Mouse (Mus musculus) right cerebral cortex, postnatal 36 days (tissue): Measurements from ENCODE around the gene Zfp2.

Source experiments
- DNase-seq, 2 experiments: peaks; one replicate each; pipeline ENCODE4 v3.0.0; 2022; ENCODE audit warnings: low spot score in 2 of 2, mixed read lengths in 1 of 2

Zfp2 gene

DNA sequence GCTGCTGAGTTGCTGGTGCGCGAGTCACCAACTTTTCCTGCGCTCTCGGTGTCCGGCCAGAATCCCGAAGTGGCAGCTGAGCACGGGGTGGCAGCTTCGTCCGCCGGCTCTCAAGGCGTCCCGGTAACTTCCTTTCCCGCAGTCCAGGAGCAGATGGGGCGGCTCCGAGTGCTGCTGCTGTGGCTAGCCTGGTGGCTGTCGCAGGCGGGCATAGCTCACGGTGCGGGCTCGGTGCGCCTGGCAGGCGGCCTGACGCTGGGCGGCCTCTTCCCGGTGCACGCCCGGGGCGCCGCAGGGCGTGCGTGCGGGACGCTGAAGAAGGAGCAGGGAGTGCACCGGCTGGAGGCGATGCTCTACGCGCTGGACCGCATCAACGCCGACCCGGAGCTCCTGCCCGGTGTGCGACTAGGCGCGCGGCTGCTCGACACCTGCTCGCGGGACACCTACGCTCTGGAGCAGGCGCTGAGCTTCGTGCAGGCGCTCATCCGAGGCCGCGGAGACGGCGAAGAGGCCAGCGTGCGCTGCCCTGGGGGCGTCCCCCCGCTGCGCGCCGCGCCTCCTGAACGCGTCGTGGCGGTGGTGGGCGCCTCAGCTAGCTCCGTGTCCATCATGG, 64.9 kb downstream of the Zfp2 start:
- no peak for DNase-seq

DNA sequence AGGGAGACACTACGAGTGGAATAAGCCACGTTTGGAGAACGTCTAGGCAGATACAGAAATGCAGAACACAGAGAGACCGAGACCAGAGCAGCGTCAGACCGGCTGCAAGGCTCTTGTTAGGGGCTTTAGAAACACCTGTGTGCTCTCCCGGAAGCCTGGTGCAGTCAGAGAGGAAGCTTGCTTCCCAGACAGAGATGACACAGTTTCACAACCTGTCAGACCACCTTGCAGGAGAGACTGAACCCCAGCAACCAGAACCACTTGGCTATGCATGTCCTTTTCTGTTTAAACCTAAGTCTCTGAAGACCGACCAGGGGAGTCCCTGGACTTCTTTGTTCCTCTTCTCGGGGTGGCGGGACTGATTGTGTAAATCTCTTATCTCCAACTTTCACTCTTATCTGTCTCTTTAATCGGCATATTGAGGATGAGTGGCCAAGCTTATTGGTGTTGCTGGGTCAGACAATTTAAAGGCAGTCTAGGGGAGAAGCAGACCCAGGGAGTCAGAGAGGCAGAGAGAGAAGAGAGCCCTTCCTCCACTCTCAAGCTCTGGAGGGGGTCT, 65.7 kb downstream of the Zfp2 start, which contains the start of gene Grm6:
TSS of gene Grm6 (plus strand) at position 509 of the 559 bp plus-strand sequence.
- DNase-seq = no peak

DNA sequence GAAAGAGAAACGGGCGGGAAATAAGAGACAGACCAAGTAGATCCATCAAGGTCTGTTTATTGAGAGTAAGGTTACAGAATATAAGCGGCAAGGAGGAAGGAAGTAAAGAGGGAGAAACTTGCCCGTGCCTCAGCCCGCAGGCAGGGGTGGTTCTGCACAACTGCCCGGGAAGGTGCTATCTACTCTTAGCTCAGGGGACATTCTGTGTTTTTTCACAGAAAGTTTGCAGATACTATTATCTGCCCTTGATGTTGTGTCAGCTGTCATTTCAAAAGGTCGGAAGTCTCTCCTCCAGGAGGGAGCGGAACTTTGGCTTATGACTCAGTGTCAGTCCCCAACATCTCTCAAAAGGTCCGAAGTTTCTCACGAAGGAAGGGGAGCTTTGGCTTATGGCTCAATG, 66.7 kb downstream of the Zfp2 start:
- no peak for DNase-seq
